Mouse (Mus musculus) hindbrain, embryonic 15.5 days (tissue): ENCODE measurements at regions not wholly inside any gene's neighbourhood (a gene's known extent, or its start where the extent isn't known, plus 50 kb on each side); places are given as distances from the start of the nearest gene placed in this dataset.

Experiments
- ATAC-seq: fragments of 200-750 bp; cut with Nextera tagmentation; 2 replicates; pipeline ENCODE4 v1.8.0; 2017; ENCODE audit warnings: low read depth, moderate number of reproducible peaks, moderate TSS enrichment; ENCODE audit not compliant: low FRiP score
- H3K27ac ChIP-seq: fragments of 300-500 bp; sonication (generic); replicated peaks from 2 replicates; pipeline ENCODE4 v1.5.1; 2015; ENCODE audit warnings: mild to moderate bottlenecking, inconsistent platforms
- H3K27me3 ChIP-seq: fragments of 300-500 bp; sonication (generic); 2 replicates; pipeline ENCODE4 v1.6.1; 2015; ENCODE audit warnings: control low read depth, inconsistent platforms
- H3K36me3 ChIP-seq: fragments of 300-500 bp; sonication (generic); 2 replicates; pipeline ENCODE4 v1.6.1; 2015; ENCODE audit warnings: control low read depth, inconsistent platforms
- H3K4me1 ChIP-seq: fragments of 300-500 bp; sonication (generic); replicated peaks from 2 replicates; pipeline ENCODE4 v1.6.1; 2015; ENCODE audit warnings: control low read depth, inconsistent platforms
- H3K4me2 ChIP-seq: fragments of 300-500 bp; sonication (generic); 2 replicates; pipeline ENCODE4 v1.6.1; 2015; ENCODE audit warnings: moderate library complexity, mild to moderate bottlenecking, inconsistent platforms
- H3K4me3 ChIP-seq: fragments of 300-500 bp; sonication (generic); 2 replicates; pipeline ENCODE4 v1.5.1; 2015; ENCODE audit warnings: mild to moderate bottlenecking, inconsistent platforms
- H3K9ac ChIP-seq: fragments of 300-500 bp; sonication (generic); 2 replicates; pipeline ENCODE4 v1.6.1; 2015; ENCODE audit warnings: inconsistent platforms
- H3K9me3 ChIP-seq: fragments of 300-500 bp; sonication (generic); 2 replicates; pipeline ENCODE4 v1.6.1; 2016; ENCODE audit warnings: control low read depth, inconsistent platforms
- WGBS: fragments of 180-500 bp; shearing (Covaris S2); methylation state at CpG from one replicate; pipeline ENCODE4 v1.1.7; 2015; 5-methylcytosine and 5-hydroxymethylcytosine counted together

DNA sequence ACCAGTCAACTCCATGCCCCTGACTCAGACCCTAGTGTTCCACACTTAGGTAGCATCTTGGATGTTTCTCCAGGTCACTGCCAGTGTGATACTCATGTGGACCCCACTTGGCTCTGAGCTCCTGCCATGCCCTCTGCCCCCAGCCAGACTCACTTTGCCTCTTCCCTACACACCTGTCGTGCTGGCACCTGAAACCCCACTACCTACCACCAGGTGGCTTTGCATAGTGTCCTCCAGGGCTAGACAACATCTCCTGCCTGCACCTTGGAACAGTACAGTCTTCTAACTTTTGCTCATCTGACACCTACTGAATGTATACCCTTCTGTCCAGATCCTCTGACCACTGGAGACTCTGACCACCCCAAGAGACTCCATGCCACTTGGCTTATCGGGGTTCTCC is 80.6 kb downstream of the Fam53a start:
- no peaks in the 10 kb centered on the region for H3K9me3 ChIP-seq
- ATAC-seq: no peak
- peaks cover 40% of the 10 kb centered on the region for H3K27me3 ChIP-seq
- 75% methylated on average over 2 of the region's 2 CpGs for WGBS
- H3K4me1 ChIP-seq: 0 out of 2 replicates have a peak, but pooled peaks cover 2% of the 10 kb centered on the region
- H3K27ac ChIP-seq: no peak overlapping the region
- no peak overlapping the region for H3K4me2 ChIP-seq
- H3K4me3 ChIP-seq: no peak overlapping the region
- no peaks in the 10 kb centered on the region for H3K36me3 ChIP-seq
- no peak overlapping the region for H3K9ac ChIP-seq

DNA sequence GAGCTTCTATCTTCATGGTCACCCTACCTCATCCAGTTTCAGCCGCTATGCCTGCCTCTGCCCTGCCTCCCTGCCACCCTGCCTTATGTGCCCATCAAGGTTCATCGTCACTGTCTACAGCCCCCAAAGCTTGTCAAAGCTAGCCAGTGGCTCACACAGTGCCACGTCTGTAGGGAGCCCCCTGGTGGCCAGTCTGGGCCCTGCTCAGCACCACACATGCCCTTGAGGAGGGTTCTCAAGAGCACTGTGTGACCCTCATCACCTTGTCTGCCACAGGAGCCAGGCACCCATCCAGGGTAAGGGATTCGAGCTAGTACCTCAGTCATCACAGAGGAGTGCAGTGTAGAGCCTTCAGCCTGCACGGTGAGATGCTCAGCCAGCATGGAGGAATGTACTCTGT is 86.1 kb downstream of the Fam53a start:
- peaks cover 39% of the 10 kb centered on the region for H3K27me3 ChIP-seq
- H3K9ac ChIP-seq: no peak overlapping the region

DNA sequence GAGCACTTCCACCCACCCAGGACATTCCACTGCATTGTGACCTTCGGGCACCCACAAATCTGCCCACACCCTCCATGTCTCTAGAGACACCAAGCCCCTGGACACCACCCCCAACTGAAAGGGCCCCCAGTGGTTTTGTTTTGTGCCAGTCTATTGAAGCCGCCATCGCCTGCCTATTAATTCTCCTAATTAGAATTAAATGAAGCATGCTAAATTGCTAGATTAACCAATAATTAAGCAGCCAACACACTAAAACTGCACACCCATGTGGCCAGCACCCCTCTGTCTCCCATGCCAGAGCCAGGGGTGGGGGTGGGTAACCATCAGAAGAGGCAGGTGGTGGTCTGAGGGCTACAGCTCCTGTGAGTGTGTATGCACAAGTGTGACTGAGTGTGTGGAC is 86.8 kb downstream of the Fam53a start:
- WGBS: 58% methylated on average over 3 of the region's 3 CpGs
- Histone ChIP-seq H3K27me3 (peaks cover 39% of the 10 kb centered on the region), H3K4me2 (no peak overlapping the region)

More for the DNA sequence above, 86.1 kb downstream of the Fam53a start:
- no peaks in the 10 kb centered on the region for H3K9me3 ChIP-seq
- H3K4me2 ChIP-seq: no peak overlapping the region
- peaks cover 29% of the 10 kb centered on the region for H3K4me1 ChIP-seq
- no peak overlapping the region for H3K27ac ChIP-seq
- ATAC-seq: 0 out of 2 replicates have a peak, but pooled peaks have one; percentile 24
- WGBS: 20% methylated on average over 5 of the region's 5 CpGs
- no peak overlapping the region for H3K4me3 ChIP-seq
- H3K36me3 ChIP-seq: no peaks in the 10 kb centered on the region

DNA sequence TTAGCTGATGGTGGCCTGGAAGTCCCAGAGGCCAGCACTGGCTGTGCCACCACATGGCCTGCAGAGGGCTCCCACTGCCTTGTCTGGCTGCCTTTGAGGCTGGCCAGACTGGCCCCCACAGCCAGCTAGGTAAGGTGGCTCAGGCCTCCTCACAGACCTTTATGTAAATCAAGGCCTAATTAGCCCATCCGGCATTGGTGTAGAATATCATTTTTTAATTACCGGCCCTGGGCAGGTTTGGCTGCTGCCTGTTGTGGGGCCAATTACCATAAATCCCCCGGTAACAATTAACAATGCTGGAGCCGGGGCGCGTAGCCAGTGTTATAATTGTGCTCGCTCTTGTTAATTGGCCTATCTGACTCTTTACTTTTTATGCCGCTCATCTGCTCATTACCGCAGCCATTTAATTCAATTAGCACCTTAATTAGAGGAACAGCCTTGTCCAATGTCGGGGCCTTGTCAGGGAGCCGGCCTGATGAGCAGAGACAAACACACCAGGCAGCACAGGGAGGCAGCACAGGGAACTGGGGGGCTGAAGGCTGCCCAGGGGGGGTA is 87.4 kb downstream of the Fam53a start:
- ATAC-seq: peak; percentile 61
- Histone ChIP-seq H3K9me3 (no peaks in the 10 kb centered on the region), H3K9ac (no peak overlapping the region), H3K4me3 (no peak overlapping the region), H3K27me3 (peaks cover 45% of the 10 kb centered on the region), H3K4me2 (no peak overlapping the region), H3K27ac (no peak overlapping the region), H3K4me1 (peaks cover 29% of the 10 kb centered on the region), H3K36me3 (no peaks in the 10 kb centered on the region)
- 22% methylated on average over 11 of the region's 11 CpGs for WGBS

More for the DNA sequence above, 86.8 kb downstream of the Fam53a start:
- H3K36me3 ChIP-seq: no peaks in the 10 kb centered on the region
- ATAC-seq: peak; percentile 5; the same call in 1 of the 2 replicates
- no peak overlapping the region for H3K4me3 ChIP-seq
- H3K9me3 ChIP-seq: no peaks in the 10 kb centered on the region
- H3K4me1 ChIP-seq: peaks cover 29% of the 10 kb centered on the region
- no peak overlapping the region for H3K9ac ChIP-seq
- no peak overlapping the region for H3K27ac ChIP-seq

DNA sequence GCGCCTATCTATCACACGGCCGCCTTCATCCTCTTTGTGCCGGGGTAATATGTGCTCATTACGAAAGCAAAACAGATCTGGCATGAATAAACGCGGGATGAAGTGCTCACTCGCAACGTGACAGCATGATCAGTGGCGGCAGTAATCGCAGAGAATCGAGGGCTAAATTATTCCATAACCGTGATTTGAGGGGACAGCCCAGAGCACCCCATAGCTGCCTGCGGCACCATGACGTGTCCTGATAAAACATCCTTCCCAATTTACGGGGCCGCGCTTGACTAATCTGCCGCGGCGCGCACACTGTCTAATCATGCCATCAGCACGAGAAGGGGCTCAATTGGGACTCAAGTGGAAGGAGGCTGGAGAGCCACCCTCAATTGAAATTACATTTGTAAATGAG is 89.2 kb downstream of the Fam53a start:
- H3K27ac ChIP-seq: no peak overlapping the region
- WGBS: 23% methylated on average over 23 of the region's 23 CpGs
- peaks cover 31% of the 10 kb centered on the region for H3K4me1 ChIP-seq
- H3K4me3 ChIP-seq: peak overlapping the region; percentile 15; the same call in 1 of the 2 replicates
- H3K9ac ChIP-seq: no peak overlapping the region
- no peaks in the 10 kb centered on the region for H3K36me3 ChIP-seq
- H3K9me3 ChIP-seq: no peaks in the 10 kb centered on the region
- peaks cover 52% of the 10 kb centered on the region for H3K27me3 ChIP-seq
- peak overlapping the region; percentile 45 for H3K4me2 ChIP-seq
- peak; percentile 1; the same call in 1 of the 2 replicates for ATAC-seq

DNA sequence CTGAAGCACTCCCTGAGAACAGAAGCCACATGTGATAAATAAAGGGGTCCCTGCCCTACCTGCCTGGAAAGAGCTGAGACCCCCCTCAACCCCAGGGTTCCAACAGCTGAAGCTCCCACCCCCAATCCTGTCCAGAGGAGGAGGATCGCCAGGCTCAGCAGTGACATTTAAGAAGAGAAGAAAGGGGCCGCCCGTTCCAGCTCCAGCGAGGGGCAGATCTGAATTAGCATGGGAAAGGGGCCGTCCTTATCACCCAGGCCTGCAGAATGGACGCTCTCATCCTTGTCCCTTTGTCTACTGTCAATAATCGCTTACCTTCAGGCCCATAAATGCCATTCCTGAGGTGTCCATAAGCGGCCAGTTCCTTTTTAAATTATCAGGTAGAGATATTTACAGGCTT is 92.0 kb downstream of the Fam53a start:
- H3K36me3 ChIP-seq: no peaks in the 10 kb centered on the region
- no peak overlapping the region for H3K4me2 ChIP-seq
- H3K9ac ChIP-seq: no peak overlapping the region
- H3K27ac ChIP-seq: no peak overlapping the region
- H3K4me3 ChIP-seq: no peak overlapping the region
- H3K4me1 ChIP-seq: peaks cover 38% of the 10 kb centered on the region
- ATAC-seq: no peak
- no peaks in the 10 kb centered on the region for H3K9me3 ChIP-seq
- WGBS: 21% methylated on average over 8 of the region's 8 CpGs
- H3K27me3 ChIP-seq: peaks cover 52% of the 10 kb centered on the region

DNA sequence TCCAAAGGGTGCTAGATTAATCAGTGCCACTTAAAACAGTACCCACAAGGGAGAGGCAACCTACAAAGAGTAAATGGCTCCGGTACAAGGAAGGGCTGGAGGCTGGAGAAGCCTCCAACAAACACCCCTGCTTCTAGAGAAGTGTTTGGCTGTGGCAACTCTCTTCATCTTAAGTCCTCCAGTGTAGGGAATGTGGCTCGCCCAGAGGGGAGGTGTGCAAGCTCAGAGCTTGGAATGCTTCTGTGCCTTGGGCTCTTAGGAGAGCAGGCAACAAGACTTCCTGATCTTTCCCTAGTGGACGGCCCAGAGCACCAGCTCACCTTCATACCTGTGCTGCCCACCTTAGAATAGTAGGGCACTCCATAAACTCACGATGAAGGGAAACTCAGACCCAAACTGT is 92.4 kb downstream of the Fam53a start:
- WGBS: 68% methylated on average over 4 of the region's 4 CpGs
- no peak for ATAC-seq
- H3K27me3 ChIP-seq: peaks cover 56% of the 10 kb centered on the region

DNA sequence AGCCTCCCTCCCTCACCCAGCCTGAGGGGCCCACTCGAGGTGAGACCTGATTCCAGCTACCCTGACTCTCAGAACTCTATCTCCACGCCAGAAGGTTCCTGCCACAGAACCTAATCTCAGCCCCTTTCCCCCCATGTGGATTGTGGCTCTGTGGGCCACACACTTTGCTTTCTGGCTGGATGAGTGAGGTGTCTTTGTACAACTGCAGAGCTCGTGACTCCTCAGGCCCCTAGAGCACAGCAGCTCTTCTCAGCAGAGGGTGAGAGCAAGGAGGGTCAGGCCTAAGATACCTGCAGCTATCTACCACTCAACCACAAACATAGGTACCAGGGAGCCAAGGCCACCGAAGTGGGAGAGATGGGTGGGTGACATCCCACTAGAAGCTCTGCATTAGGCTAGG is 93.2 kb downstream of the Fam53a start:
- H3K36me3 ChIP-seq: no peaks in the 10 kb centered on the region
- no peak overlapping the region for H3K27ac ChIP-seq
- no peaks in the 10 kb centered on the region for H3K9me3 ChIP-seq
- no peak overlapping the region for H3K4me3 ChIP-seq
- no peak overlapping the region for H3K4me2 ChIP-seq
- no peak for ATAC-seq
- H3K27me3 ChIP-seq: peaks cover 61% of the 10 kb centered on the region
- 79% methylated on average over 4 of the region's 4 CpGs for whole genome bisulfite sequencing
- no peak overlapping the region for H3K9ac ChIP-seq
- H3K4me1 ChIP-seq: peaks cover 30% of the 10 kb centered on the region

More for the DNA sequence above, 92.4 kb downstream of the Fam53a start:
- H3K4me3 ChIP-seq: no peak overlapping the region
- H3K9me3 ChIP-seq: no peaks in the 10 kb centered on the region
- peaks cover 34% of the 10 kb centered on the region for H3K4me1 ChIP-seq
- H3K36me3 ChIP-seq: no peaks in the 10 kb centered on the region
- no peak overlapping the region for H3K4me2 ChIP-seq
- H3K27ac ChIP-seq: no peak overlapping the region
- no peak overlapping the region for H3K9ac ChIP-seq

DNA sequence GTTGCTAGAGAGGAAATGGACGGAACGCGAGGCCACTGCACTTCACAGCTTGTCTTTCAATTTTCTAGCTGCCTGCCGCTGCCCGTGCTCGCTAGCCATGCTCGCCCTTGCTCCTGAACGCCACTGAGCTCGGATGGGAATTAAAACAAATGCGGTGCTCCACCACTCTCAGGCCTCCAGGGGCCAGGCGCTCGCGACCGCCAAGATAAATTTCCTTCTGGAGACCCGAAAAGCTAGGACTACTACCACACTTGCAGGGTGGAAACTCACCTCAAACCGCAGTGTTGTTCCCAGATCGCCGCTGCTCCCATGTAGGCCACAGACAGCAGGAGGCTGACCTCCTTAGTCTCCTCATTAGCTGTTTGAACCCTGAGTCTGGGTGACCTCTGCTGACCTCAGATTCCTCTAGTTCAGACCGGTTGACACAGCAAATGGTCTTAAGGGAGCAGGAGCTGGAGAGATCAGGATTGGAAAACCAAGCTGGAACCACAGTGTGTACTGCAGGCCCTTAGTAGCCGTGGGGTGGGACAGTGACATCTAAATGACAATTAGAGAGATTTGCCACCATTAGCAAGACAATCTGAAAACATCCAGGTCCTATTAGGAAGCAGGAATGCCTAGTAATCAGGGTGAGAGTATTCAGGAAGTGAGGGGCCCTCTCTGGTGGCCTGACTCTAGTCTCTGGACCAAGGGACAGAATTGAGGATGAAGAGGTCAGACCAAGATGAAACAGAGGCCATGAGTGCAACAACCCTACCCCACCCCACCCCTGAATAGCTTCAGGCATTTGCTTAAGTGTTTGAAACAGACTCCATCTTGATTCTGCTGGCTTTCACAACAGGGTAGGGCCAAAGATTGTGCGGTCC is 94.1 kb downstream of the Fam53a start:
- H3K4me3 ChIP-seq: 0 out of 2 replicates have a peak overlapping the region, but pooled peaks have one; percentile 16
- H3K36me3 ChIP-seq: no peaks in the 10 kb centered on the region
- H3K4me2 ChIP-seq: peak overlapping the region; percentile 43
- 9% methylated on average over 21 of the region's 21 CpGs for WGBS
- no peak overlapping the region for H3K27ac ChIP-seq
- H3K4me1 ChIP-seq: peaks cover 25% of the 10 kb centered on the region
- peaks cover 67% of the 10 kb centered on the region for H3K27me3 ChIP-seq
- no peak for ATAC-seq
- no peak overlapping the region for H3K9ac ChIP-seq
- no peaks in the 10 kb centered on the region for H3K9me3 ChIP-seq

DNA sequence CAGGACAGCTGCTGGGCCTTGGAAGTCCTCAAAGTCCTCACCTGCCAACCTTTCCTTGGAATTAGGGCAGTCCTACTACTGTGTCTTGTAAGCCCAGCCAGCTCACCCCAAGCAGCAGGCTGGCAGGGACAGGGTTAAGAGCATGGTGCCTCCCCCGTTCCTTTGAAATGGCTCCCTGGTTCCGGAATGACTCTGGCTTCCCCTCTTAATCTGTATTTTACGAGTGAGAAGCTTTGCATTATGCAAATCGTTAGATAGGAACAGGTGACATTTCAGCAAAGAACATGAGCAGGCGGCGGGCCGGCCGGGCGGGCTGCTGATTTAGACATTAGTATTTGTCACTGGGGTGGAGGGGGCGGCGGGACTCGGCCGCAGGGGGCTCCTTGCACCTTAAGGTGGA is 95.1 kb downstream of the Fam53a start:
- peak; percentile 48; the same call in 1 of the 2 replicates for ATAC-seq
- peaks cover 24% of the 10 kb centered on the region for H3K4me1 ChIP-seq
- no peaks in the 10 kb centered on the region for H3K9me3 ChIP-seq
- peak overlapping the region; percentile 43 for H3K4me2 ChIP-seq
- 0 out of 2 replicates have a peak overlapping the region, but pooled peaks have one; percentile 7 for H3K9ac ChIP-seq
- no peaks in the 10 kb centered on the region for H3K36me3 ChIP-seq
- peak overlapping the region; percentile 16 for H3K4me3 ChIP-seq
- H3K27me3 ChIP-seq: peaks cover 64% of the 10 kb centered on the region
- WGBS: 3% methylated on average over 13 of the region's 13 CpGs
- no peak overlapping the region for H3K27ac ChIP-seq

DNA sequence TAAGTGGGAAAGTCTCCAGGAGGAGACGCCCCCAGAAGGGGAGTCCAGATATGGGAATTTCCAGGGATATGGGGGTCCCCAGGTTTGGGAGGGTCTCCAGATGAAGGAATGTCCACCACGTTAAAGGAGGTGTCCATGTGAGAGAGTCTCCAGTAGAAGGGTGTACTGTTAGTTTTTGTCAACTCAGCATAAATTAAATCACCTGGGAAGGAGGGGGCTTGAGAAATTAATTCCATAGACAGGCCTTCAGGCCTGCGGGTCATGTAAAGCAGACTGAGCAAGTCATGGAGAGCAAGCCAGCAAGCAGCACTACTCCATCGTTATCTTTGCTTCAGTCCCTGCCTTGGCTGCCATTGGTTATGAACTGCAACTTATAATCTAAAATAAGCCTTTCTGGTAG is 96.2 kb downstream of the Fam53a start:
- ATAC-seq: no peak
- Histone ChIP-seq H3K4me2 (no peak overlapping the region), H3K27ac (no peak overlapping the region), H3K9ac (no peak overlapping the region), H3K36me3 (no peaks in the 10 kb centered on the region), H3K27me3 (peaks cover 53% of the 10 kb centered on the region), H3K9me3 (no peaks in the 10 kb centered on the region), H3K4me1 (peaks cover 31% of the 10 kb centered on the region), H3K4me3 (no peak overlapping the region)
- 95% methylated on average over 4 of the region's 4 CpGs for WGBS

DNA sequence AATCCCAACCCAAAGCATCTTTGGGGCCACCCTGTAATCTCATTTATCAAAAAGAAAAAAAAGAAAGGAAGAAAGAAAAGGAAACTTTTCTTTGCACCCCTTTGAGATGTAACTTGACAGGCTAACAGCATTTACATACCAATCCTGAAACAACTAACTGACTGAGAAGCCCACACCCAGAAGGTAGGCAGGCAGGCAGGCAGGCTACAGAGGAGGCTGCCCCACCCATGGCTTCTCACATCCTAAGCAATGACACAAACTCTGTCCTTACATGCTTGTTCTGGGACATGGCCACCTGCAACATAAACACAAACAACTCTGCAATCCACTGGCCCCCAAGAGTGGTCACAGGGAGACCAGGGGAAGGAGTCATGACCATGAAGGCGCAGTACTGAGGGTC is 97.5 kb upstream of the Nkx1-1 start:
- WGBS: 100% methylated on average over 1 of the region's 1 CpGs
- Histone ChIP-seq H3K27ac (no peak overlapping the region), H3K36me3 (no peaks in the 10 kb centered on the region), H3K9me3 (no peaks in the 10 kb centered on the region), H3K4me2 (no peak overlapping the region), H3K27me3 (peaks cover 35% of the 10 kb centered on the region), H3K4me3 (no peak overlapping the region), H3K4me1 (peaks cover 39% of the 10 kb centered on the region), H3K9ac (no peak overlapping the region)
- no peak for ATAC-seq
